Mouse (Mus musculus) layer of hippocampus, adult 18-20 months (tissue): ENCODE measurements around the gene Rnf20. TPM values are rescaled to one million over a fixed set of nuclear protein-coding genes. Genes with fewer than 3 reads are reported as not detected.

ENCODE experiments used
- DNase-seq, 2 experiments: peaks; one replicate each; pipeline ENCODE4 v3.0.0; 2022; ENCODE audit warnings: low spot score in 2 of 2
- total RNA-seq, 2 experiments: library from RNA; stranded (reverse); gene quantifications; 2 replicates each; pipeline ENCODE4 v1.2.3; 2021

The Rnf20 gene
- total RNA-seq, 2 experiments from 2014 or later: 68.9 to 72.2 TPM

DNA sequence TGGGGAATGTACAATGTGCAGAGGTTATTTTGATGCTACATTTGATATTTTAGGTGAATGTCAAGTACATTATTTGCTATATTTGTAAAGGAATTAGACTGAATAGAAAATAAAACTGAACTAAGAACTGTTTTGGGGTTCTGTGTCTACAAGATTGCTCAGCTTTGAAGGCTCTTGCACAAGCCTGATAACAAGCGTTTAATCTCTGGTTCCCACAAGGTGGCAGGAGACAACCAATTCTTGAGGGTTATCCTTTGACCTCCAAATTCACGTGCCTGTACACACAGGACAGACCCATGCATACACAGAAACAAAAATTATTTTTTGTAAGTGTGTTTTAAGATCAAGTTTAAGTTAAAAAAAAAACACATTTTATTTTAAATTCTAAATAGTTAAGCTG lies 8.1 kb downstream of the Rnf20 start:
- no peak for DNase-seq

DNA sequence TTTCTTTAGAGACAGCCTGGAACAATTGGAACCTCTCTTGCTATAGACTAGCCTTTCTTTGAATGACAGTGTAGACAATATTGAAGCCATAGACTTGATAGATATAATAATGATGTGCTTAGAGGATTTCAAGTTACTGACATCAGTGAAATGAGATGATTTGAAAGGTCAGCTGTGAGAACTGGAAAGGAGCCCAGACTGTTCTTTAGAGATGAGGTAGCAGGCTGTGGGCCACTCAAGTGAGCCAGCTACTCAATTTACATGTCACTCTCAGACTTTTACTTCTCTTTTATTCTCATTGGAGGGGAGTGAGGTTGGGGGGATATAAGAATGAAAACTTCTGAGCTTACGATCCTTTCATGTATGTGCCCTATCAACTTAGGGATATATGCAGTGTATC lies 27.6 kb downstream of the Rnf20 start:
- peak in 1 of 2 experiments; percentile 26 for DNase-seq

DNA sequence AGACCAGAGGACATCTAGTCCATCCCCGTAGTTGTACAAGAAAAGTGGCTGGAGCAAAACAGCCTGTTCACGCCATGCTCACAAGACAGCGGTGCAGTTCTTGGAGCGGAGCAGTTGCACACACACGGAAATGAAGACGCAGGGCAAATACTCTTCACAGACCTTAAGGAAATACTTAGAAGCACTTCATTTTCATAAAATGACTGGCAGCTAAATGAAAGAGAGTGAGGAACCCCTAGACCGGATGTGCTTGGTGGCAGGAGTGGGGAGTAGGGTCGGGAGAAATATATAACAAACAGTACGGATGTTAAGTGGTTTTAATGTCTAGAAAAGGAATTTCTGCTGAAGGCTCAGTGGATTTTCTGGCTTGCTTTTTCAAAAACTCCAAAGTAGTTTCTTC lies 29.9 kb downstream of the Rnf20 start:
- no peak for DNase-seq

DNA sequence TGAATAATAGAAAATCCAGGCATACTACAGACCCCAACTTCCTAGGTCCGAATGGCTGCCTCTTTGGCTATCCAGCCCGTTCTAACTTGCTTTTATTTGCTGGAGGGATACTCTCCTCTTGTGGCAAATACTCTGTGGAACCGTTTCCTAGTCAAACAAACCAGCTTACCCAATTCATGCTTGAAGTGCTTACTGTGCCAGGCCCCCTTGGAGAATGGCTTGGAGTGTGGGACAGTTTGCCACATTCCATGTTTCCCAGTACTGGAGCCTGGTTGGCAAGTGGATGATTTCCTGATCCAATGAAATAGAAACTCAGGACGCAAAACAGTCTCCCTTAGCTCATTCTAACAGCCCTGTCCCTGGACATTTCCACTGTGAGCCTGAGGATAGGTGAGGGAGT lies 30.4 kb downstream of the Rnf20 start:
- no peak for DNase-seq

DNA sequence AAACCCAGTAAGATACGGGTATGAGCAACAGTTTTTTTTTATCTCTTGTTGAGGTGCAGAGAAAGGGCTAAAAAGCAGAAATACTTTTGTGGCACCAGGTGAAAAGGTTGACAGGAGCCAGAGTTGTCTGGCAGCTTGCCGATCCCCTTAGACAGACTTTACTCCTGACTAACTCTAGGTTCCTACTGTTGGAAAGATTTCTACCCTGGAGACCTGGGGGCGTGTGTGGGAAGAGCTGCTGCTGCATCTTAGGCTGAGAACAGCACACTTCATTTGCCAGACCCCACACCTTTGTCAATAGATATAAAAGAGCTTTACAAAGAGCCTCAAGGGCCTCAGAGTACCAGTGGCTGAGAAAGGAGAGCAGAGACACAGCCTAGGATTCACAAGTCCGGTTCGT lies 33.0 kb downstream of the Rnf20 start:
- no peak for DNase-seq

DNA sequence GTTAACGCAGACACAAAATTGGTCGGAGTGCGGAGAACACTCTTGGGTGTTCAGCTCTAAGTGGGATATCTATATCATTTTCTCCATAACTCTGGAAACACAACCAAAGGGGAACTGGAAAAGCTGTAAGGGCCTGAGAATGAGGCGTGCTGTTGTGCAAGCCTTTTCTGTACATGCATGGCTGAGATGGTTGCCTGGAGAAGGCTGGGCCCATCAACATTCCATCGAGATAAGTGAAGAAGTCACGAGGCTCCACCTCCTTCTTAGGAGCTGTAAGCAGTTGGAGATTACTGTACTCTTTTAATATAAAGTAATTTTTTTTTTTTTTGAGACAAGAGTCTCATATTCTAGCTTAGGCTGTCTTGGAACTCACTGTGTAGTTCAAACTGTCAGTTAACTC lies 44.3 kb downstream of the Rnf20 start:
- DNase-seq: no peak

DNA sequence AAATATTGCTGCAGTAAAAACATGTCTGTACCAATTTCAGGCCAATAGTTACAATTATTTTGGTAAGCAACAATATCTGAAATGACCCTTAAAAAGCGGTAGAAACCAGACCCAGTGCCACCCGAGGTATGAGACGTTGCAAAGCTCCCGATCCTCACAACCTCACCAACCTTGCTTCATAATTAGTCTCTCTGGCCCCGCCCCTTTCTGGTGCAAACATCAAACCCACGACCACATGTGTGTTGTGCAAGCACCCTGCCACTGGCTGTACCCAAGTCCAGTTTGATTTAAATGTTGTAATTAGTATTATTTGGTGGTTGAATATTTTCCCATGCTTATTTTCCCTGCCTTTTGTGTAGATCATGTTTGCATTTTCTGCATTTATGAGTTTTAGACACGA lies 45.0 kb downstream of the Rnf20 start:
- DNase-seq: no peak

DNA sequence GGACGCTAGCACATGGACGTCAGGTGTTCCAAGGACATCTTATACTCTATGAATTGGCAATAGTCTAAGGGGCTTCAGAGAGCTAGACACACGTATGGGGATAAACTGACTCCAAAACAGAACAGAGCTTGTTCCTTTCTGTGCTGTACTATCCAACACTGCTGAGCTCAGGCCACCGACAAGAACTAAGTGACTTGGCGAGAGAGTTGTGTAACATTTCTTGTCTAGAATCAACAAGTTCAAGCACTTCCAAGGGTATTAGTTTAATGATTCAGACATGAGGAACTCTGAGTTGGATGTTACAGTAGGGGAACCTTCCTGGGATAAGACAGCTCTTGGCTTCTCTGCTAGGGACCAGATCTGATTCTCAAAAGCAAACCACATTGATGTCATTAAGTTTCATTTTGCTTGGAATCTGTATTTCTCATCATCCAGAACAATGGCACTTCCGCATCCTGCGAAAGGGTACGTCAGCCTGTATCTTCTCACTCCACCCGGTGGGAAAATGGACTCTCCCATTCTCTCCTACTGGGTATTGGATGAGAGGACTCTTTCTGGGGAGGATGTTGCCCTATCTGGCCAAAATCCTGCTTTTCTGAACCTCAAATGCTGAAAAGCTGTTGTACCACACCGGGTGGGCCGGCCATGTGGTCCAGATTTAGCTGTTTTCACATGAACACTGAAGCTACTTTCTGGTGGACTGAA lies 48.5 kb downstream of the Rnf20 start:
- DNase-seq: no peak

DNA sequence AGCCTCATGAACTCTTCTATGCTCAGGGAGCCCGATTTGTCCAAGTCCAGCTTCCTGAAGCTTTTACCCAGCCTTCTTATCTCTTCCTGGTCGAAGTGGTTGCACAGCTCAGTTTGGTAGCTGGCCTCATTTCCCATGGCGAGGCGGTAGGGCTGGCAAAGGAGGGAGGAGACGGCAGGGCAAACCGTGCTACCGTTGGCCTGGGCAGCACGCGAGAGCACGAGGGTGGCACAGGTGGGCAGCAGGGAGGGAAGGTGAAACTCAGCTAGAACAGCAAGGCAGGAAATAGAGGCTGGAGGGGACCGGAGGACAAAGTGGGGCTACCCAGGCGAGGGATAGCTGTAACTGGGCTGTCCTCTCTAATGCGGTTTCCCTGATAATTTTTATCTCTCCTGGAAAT lies 50.0 kb downstream of the Rnf20 start, which contains the start of gene Ppp3r2:
TSS of gene Ppp3r2 (minus strand) at position 213 of the 400 bp plus-strand sequence.
- no peak for DNase-seq

DNA sequence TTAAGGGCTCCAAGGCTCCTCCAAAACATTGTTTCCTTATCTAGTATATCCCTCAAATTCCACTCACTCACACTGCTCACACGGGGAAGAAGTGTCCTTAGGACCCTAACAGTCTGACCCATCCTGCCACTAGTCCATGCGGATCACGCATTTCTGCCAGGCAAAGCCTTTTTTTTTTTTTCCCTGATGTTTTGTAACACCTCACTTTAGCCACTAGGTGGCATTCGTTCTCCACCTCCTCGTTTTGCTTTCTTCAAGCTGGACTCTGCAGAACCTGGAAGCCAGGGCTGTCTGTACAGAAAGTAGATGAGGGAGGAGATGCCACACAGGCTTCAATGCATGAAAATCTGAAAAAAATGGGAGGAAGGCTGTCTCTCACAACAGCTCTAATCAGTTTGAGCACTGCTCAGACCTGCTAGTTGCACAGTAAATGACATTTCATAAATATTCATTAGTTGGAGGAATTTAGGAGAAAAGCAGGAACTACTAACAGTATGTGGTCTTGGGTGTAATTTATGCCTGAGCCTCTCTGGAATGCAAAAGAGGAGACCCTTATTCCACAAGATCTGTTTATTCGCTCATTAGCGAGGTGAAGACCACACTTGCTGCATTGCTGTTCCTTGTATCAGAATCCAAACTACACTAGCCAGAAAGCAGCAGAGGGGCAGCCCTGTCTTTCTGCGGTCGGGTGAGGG lies 56.9 kb downstream of the Rnf20 start:
- DNase-seq: peak; percentile 53 to 63

DNA sequence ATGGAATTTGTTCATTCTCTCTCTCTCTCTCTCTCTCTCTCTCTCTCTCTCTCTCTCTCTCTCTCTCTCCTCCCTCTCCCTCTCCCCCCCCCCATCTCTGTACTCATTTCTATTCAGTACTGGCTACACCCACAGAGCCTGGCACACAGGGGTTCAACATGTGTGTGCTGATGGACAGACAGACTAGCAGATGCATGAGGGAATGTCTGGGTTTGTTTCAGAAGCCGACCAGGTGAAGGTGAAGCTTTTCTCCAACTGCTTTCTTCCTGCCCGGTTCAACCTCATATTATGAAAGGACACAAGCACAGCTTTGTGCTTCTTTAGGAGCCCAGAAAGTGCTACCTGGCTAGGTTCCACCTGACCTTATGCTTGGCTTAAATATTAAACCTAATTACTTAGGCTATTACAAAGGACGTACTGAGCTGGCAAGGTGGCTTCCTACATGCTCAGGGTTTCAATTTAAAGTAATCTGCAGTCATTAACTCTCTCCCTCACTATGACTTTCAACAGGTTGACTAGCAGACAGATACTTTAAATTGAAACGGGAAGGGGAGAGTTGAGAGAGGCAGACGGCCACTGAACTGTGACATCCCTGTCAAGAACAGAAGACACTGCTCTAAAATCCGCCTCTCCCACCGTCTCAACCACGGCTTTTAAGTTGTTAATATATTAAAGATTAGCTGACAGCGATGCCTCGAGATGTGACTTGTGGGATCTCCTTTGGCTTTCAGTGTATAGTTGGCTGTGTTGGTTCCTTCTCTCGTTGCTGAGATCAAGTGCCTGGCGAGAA lies 59.8 kb downstream of the Rnf20 start:
- no peak for DNase-seq

Other genes with a start within 250 kb of the Rnf20 start
- not detected for gene Acnat2, start 223.9 kb upstream of the Rnf20 start, total RNA-seq
- not detected for gene Acnat1, start 158.1 kb upstream of the Rnf20 start, total RNA-seq
- under 1 TPM; 0.18 to 0.37 TPM for gene Baat, start 125.4 kb upstream of the Rnf20 start, total RNA-seq
- gene Mrpl50, start 110.9 kb upstream of the Rnf20 start, total RNA-seq: 10 to 100 TPM; 32.9 to 33.6 TPM
- 10 to 100 TPM; 30.1 to 37.3 TPM for gene Zfp189, start 110.8 kb upstream of the Rnf20 start, total RNA-seq
- gene Aldob, start 82.5 kb upstream of the Rnf20 start, total RNA-seq: 1 to 10 TPM; 1.9 to 2.1 TPM
- gene Tmem246, start 34.1 kb upstream of the Rnf20 start, total RNA-seq: 10 to 100 TPM; 75.4 to 77.1 TPM
- under 1 TPM; 0.32 to 0.36 TPM for gene Ppp3r2, start 50.0 kb downstream of the Rnf20 start, total RNA-seq
- 10 to 100 TPM; 31.2 to 31.5 TPM for gene Grin3a, start 213.7 kb downstream of the Rnf20 start, total RNA-seq